Mouse (Mus musculus): ENCODE measurements around the gene Gm8212.
"Not testable (repeated sequence)": the region's sequence is repeated elsewhere in the genome, so short reads cannot be mapped to it uniquely, and the experiment has no call there.

The Gm8212 gene

GRCm38 (mm10) chr14:44197361-44197760 lies at the start of gene Gm8212:
Gene Gm8212 (plus strand): TSS chr14:44197661.
- CTCF ChIA-PET, POLR2A ChIA-PET: not testable (repeated sequence)

GRCm38 (mm10) chr14:44213154-44213553 lies 15.7 kb downstream of the Gm8212 start, which contains the start of gene 4930503E14Rik:
Gene 4930503E14Rik (minus strand): TSS chr14:44213254.
- CTCF ChIA-PET, POLR2A ChIA-PET: not testable (repeated sequence)

DNA sequence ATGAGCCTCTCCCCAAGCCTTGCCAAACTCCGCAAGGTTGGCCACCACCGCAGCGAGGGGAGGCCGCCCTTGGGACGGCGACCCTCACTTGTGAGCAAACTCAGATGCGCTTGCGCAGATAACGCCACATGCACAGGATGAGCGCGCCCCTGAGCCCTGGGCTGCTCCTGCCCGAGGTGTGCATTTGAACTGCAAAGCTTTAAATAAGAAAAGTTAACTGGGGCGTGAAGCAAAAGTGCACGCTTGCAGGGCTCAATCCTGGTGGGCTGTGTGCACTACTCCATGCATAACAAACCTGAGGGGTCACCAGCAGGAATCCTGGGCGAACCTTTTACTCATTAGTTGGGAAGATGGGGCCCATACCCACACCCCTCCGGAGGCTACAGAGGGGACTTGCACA lies 50.6 kb downstream of the Gm8212 start:
- CTCF ChIA-PET, result no interaction called here

More for the DNA sequence above, 50.6 kb downstream of the Gm8212 start:
- POLR2A ChIA-PET, result no interaction called here
